Mouse (Mus musculus) liver, embryonic 11.5 days (tissue): ENCODE data around the gene Slc16a9. TPM values are rescaled to one million over a fixed set of nuclear protein-coding genes. Genes with fewer than 3 reads are reported as not detected.

Experiments used
- ATAC-seq: fragments of 200-750 bp; cut with Nextera tagmentation; replicated peaks from 2 replicates; pipeline ENCODE4 v1.8.0; 2017; ENCODE audit warnings: moderate number of reproducible peaks, mild to moderate bottlenecking, moderate TSS enrichment, moderate library complexity; ENCODE audit not compliant: low FRiP score
- DNase-seq: peaks from one replicate; pipeline ENCODE4 v3.0.0-alpha.2; 2017; ENCODE audit warnings: low spot score
- H3K27ac ChIP-seq: fragments of 300-500 bp; sonication (generic); 2 replicates; pipeline ENCODE4 v1.5.1; 2014; ENCODE audit warnings: mild to moderate bottlenecking, low read depth, low read length, control low read depth
- H3K27me3 ChIP-seq: fragments of 300-500 bp; sonication (generic); replicated peaks from 2 replicates; pipeline ENCODE4 v1.6.1; 2014; ENCODE audit warnings: low read length, mixed read lengths; ENCODE audit not compliant: control insufficient read depth, insufficient read depth
- H3K36me3 ChIP-seq: fragments of 300-500 bp; sonication (generic); 2 replicates; pipeline ENCODE4 v1.6.1; 2014; ENCODE audit warnings: mild to moderate bottlenecking, low read length, moderate library complexity, mixed read lengths; ENCODE audit not compliant: control insufficient read depth, insufficient read depth
- H3K4me1 ChIP-seq: fragments of 300-500 bp; sonication (generic); replicated peaks from 2 replicates; pipeline ENCODE4 v1.6.1; 2014; ENCODE audit warnings: low read length, mixed read lengths; ENCODE audit not compliant: control insufficient read depth, insufficient read depth
- H3K4me2 ChIP-seq: fragments of 300-500 bp; sonication (generic); 2 replicates; pipeline ENCODE4 v1.6.1; 2014; ENCODE audit warnings: mild to moderate bottlenecking, control low read depth, moderate library complexity
- H3K4me3 ChIP-seq: fragments of 300-500 bp; sonication (generic); 2 replicates; pipeline ENCODE4 v1.5.1; 2014; ENCODE audit warnings: low read depth, low read length, control low read depth
- H3K9ac ChIP-seq: fragments of 300-500 bp; sonication (generic); 2 replicates; pipeline ENCODE4 v1.6.1; 2014; ENCODE audit warnings: low read depth, low read length, control low read depth
- H3K9me3 ChIP-seq: fragments of 300-500 bp; sonication (generic); 2 replicates; pipeline ENCODE4 v1.6.1; 2016; ENCODE audit warnings: low read length, inconsistent platforms, mixed read lengths; ENCODE audit not compliant: control insufficient read depth
- WGBS: fragments of 180-500 bp; shearing (Covaris S2); extraction: QIAGEN DNeasy Blood & Tissue Kit; methylation state at CpG from one replicate; pipeline ENCODE4 v1.1.7; 2014; 5-methylcytosine and 5-hydroxymethylcytosine counted together
- polyA plus RNA-seq: library from polyadenylated mRNA; unstranded; fragments of >200 nt; fragmentation: Nextera tagmentation; extraction: Ambion mirVana; gene quantifications from 2 replicates; pipeline ENCODE4 v1.2.1, GENCODE M21; 2014

Gene Slc16a9
- polyA plus RNA-seq, 1 experiment from 2014 or later, result 1.0 TPM

GRCm38 (mm10) chr10:70327331-70327730, 82.4 kb downstream of the Slc16a9 start:
- H3K4me3 ChIP-seq, result no peak overlapping the region
- no peaks in the 10 kb centered on the region for H3K9me3 ChIP-seq
- H3K4me1 ChIP-seq, result no peaks in the 10 kb centered on the region

GRCm38 (mm10) chr10:70328139-70328538, 83.2 kb downstream of the Slc16a9 start:
- no peaks in the 10 kb centered on the region for H3K36me3 ChIP-seq
- H3K9ac ChIP-seq, result no peak overlapping the region
- H3K4me2 ChIP-seq, result no peak overlapping the region
- H3K9me3 ChIP-seq, result no peaks in the 10 kb centered on the region
- no peaks in the 10 kb centered on the region for H3K4me1 ChIP-seq
- DNase-seq (no peak), ATAC-seq (no peak)
- no peak overlapping the region for H3K4me3 ChIP-seq
- H3K27ac ChIP-seq, result no peak overlapping the region
- WGBS, result 85% methylated on average over 9 of the region's 9 CpGs
- no peaks in the 10 kb centered on the region for H3K27me3 ChIP-seq

More at GRCm38 (mm10) chr10:70327331-70327730, 82.4 kb downstream of the Slc16a9 start:
- Histone ChIP-seq H3K36me3 (no peaks in the 10 kb centered on the region), H3K9ac (no peak overlapping the region), H3K27me3 (no peaks in the 10 kb centered on the region), H3K4me2 (no peak overlapping the region), H3K27ac (no peak overlapping the region)
- ATAC-seq, result no peak
- WGBS, result 77% methylated on average over 6 of the region's 6 CpGs
- no peak for DNase-seq

Other genes starting within 250 kb of the Slc16a9 start
- gene Ccdc6, start 148.0 kb upstream of the Slc16a9 start, polyA plus RNA-seq, result 18.8 and 19.1 TPM in 2 replicates
- 0.67 and 0.96 TPM in 2 replicates for gene Mrln, start 40.4 kb upstream of the Slc16a9 start, polyA plus RNA-seq
- 1.8 TPM in 2 replicates for gene Fam13c, start 195.4 kb downstream of the Slc16a9 start, polyA plus RNA-seq